Mouse (Mus musculus): ENCODE measurements around the gene Selenos.
"Not testable (repeated sequence)": the region's sequence is repeated elsewhere in the genome, so short reads cannot be mapped to it uniquely, and the experiment has no call there.

Gene Selenos

DNA sequence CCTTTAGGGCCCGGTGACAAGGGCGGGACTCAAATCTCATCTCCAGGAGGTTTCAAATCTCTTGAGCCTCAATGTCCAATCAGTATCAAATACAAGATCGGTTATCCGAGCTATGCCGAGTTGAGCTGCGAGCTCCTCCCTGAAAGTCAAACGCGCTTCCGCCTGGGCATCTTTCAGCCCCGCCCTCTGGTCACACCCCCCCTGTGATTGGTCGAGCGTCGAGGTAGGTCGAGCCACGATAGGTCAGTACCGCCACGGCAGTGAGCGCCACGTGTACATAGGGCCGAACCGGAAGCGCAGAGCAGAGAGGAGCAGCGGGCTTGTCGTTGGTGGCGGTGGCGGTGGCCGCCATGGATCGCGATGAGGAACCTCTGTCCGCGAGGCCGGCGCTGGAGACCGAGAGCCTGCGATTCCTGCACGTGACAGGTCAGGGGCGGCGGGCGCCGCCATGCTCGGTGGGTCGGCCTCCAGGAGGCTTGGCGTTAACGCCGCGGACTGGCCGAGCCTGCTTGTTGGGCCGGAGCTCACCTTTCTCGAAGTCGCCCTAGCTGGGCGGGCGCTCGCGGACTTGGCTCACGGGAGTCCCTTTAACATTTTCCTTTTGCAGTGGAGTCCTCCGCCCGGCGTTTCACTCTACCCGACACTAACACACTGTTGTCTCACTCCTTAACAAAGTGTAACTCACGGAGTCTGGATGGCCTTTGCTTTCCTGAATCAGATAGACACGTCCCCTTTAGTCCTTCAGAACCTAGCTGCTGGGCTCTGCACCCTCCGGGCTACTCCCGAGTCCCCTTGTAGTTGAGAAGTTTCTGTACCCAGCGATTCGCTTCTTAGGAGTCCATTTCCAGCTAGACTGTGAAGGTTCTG lies at the start of gene Selenos:
Gene Selenos (plus strand): TSS at position 286 of the 867 bp plus-strand sequence.
- DNase-seq: peak; percentile 94

DNA sequence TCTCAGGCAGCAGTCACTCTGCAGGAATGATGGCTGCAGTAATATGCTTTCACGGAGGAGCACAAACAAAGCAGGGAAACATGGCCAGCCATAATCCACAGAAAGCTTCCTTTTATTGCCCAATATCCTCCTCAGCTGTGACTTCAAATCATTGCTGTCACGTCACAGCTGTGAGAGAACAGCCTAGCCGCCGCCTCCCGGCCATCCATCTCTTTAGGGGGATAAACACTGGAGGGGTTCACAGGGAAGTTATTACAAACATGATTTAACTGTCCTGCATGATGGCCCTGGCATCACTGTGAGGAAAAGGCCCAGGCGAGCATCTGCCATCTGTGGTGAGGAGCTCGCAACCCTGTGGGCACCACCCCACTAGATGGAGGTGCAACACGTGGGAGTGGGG lies 42.6 kb upstream of the Selenos start:
- no peak for DNase-seq

DNA sequence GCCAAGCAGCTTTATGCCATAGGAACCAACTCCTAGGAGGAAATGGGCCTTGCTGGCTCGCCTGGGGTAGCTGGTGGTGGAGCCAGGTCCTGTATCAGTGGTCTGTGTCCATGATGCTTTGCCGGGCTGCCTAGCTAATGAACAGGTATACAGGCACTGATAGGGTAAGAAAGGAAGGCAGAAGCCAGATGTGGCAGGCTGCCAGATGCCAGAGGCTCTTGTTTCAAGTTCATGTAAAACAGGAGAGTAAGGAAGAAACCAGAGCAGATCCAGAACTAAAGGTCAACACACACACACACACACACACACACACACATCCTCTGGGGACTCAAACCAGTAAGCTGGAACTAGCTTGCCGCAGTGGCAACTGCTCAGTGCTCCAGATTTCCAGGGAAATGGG lies 41.2 kb upstream of the Selenos start:
- peak; percentile 57 for DNase-seq

DNA sequence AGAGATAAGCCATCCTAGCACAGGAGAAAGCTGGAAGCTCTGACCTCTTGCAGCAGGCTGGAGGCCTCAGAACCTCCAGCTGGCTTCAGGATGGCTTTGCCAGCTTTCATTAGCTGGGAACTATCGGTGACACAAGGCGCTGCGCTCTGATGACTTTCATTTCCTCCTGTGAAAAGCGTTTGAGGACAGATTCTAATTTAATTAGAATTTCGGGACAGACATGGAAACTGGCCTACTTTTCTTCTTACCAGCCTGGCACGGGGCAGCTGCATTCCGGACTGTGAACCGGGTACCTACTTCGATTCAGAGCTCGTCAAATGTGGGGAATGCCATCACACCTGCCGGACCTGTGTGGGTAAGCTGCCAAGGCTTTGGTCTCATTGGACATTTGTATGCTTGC lies 40.7 kb upstream of the Selenos start:
- peak; percentile 79 for DNase-seq

DNA sequence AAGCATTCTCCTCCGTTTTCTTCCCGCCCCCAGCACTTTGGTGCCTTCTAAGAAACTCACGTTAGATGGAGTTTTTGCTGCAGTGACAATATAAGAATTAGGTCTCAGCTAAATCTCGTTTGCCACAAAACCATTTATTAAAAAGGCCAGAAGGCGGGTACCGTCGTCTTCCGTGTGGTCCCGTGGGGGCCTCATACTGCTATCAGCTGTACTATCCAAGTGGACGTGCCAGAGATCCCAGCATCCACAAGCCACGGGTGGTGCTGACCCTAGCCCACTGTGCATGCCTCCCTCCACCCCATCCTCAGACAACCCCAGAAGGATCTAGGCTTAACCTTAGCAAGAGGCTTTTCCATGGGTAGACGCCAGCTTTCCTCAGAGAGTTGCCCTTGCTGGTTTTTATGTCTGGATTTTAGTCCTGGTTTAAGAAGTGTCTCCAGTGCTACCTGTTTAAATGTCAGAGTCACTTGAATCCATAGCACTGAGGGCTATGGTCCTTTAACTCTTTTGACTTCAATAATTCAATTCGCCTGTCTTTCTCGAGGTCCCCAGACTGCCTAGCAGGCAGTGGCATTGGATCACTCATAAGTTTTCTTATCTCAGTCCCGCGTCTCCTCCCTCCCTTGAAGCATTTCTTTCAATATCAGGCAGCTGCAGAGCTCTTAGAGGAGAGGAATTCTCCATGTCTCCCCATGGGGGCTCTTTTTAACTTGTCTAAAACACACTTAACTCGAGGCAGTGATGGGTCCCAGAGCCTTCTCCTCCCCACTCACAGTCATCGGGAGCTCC lies 39.2 kb upstream of the Selenos start:
- DNase-seq: peak; percentile 51

DNA sequence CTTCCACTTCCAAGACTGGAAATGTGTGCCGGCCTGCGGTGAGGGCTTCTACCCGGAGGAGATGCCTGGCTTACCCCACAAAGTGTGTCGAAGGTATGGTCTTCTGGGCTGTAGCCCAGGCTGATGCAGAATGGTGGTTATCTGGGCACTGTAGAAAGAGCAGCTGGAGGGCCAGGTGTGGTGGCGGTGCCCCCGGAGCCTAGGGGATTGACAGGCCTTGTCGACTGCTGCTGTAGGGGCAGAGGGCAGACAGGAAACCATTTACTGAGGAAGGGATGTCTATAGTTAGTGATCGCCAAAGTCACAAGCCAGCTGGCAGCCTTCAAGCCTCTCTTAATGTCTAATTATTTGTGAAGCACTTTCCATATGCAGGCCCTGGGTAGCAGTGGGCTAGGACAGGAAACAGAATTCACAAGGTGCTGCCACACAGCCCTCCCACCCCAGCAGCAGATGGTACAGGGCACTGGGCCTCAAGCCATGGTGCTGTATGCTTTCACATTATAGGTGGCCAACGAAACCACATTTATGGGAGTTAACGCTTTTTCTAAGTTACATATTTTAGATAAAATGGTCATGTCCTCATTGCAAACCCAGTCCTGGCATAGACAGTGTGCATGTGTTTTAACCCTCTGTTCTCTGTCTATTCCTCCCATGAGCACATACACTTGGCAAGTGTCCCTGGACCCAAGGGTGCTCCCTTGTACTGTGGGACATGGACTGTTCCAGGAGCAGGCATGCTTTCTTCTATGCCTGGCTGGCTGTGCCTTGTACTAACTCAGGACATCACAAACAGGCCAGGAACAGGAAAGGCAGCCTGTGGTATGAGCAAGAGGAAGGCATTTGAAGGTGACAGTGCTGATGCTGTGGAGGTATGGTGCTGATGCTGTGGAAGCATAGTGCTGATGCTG lies 35.6 kb upstream of the Selenos start, which contains the start of gene Gm45213:
Gene Gm45213 (plus strand): TSS at position 51 of the 908 bp plus-strand sequence.
- DNase-seq: peak; percentile 88

DNA sequence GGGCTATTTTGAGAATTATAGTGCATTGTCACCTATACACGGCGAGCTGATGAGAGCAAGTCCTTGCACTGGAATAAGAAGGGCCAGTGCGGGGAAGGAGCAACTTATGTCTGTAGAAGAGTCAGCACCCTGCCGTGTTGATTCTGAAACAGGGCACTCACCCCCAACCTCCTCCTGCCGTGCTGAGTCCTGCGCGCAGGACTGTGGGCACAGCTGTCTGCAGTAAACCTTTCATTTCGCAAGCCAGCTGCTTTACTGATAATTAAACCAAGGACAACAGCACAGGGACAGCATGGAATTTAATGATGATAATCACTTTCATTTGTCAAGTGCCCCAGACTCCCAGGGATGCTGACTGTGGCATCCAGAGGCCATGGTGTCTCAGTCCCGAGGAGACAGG lies 34.8 kb upstream of the Selenos start:
- no peak for DNase-seq

DNA sequence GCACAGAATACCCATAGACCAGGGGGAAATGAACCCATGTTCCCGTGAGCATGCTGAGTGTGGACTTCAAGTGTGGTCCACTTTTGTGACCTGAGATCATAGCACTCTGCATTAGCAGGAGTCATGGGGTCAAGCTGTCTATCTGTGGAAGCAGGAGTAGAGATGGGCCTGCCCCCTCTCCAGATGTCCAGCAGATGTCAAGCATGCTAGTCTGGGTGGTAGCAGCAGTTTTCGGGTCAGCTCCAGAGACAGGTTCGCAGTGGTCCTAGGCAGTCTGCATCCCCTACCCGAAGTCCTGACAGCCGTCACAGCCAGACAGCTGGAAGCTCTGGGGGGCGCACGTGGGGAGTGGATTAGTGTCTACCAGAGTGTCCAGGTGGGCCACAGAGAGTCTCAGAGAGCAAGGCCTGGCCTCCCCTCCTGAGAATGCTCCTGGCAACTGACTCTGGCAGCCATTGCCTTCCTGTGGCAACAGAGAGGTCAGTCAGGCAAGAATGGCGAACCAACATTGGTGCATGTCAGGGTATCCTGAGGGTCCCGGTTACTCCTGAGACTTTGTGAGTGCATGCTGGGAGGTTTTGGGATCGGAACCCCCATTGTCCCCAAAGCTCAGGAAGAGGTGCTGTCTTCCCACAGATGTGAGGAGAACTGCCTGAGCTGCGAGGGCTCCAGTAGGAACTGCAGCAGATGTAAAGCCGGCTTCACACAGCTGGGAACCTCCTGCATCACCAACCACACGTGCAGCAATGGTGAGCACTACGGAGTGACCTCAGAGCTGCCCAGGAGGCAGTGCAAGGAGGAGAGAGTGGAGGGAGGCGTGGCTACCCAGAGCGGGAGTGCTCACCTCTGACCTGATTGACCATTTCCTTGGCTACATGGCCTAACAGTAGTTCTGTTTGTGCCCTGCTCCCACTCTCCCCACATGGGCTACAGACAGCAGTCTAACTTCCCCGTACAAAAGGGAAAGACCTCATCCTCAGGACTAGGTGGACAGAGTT lies 32.2 kb upstream of the Selenos start:
- no peak for DNase-seq

DNA sequence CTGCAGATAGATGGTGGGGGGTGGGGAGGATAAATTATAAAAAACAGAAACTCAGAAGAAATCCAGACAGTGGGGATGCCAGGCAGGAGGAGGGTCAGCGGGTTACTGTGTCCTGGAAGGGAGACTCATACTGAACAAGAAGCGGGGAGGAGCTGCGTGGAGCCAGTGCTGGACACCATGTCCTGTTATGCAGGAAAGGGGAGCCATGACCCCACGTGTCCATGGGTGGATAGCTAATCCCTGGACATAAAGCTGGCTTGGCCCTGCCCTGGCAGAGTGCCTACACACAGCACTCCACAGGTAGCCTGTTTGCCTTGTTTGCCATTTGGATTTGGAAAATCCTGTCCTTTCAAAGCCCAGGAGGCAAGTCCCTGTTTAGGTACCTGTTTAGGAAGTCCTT lies 31.5 kb upstream of the Selenos start:
- DNase-seq: no peak

DNA sequence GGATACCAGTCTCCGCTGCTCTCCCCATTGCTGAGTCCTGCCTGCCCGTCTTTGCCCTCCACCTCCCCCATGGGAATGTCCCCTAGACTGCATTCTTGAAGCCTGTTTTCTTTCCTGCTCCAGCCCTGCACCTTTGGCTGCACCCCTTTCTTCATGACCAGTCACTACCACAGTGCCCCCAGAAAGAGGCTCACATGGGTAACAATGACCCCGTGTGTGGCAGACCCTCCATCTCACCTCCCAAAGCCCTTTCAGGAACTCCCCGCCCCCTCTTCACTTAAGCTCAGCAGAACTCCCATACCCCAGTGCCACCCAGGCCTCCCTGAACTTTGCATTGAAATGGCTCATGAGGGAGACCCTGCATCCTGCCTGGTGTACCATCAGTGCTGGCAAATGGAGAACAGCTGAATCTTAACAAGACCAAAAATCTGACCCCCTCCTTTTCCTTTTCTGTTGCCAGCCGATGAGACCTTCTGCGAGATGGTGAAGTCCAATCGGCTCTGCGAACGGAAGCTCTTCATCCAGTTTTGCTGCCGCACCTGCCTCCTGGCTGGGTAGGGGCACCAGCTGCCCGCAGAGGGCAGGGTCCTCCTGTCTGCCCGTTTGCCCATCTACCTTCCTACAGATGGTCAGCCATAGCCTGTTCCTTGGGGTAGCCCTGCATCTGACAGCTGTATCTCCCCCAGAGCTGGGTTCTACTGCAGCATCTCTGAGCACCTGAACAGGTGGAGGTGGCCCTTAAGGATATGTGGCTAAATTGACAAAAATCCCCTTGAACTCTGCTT lies 30.8 kb upstream of the Selenos start:
- no peak for DNase-seq

DNA sequence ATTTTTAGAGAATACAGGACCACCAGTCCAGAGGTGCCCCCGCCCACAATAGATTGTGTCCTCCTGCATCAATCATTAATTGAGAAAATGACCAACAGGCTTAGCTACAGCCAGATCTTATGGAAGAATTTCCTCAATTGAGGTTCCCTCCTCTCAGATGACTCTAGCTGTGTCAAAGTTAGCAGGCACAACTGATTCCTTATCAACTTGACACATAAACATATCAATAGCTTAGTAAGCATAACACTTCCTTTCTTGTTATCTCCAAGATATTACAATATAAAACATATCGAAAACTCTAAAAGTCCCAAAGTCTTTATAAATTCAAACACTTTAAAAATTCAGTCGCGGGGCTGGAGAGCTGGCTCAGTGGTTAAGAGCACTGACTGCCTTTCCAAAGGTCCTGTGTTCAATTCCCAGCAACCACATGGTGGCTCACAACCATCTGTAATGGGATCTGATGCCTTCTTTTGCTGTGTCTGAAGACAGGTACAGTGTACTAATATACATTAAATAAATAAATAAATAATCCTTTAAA lies 25.4 kb upstream of the Selenos start:
- no peak for DNase-seq

DNA sequence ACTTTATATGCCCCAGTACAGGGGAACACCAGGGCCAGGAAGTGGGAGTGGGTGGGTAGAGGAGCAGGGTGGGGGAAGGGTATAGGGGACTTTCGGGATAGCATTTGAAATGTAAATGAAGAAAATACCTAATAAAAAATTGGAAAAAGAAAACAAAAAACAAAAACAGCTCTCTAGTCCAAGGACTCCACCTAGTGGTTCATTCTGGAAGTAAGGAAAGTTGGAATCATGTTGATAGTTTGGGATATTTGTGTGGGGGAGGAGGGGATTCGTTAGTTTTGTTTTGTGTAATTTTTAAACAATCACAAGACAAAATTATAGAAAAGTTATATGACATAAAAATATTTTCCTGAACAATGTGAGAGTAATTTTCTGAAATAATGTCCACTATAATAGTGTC lies 24.1 kb upstream of the Selenos start:
- not testable (repeated sequence) for DNase-seq

DNA sequence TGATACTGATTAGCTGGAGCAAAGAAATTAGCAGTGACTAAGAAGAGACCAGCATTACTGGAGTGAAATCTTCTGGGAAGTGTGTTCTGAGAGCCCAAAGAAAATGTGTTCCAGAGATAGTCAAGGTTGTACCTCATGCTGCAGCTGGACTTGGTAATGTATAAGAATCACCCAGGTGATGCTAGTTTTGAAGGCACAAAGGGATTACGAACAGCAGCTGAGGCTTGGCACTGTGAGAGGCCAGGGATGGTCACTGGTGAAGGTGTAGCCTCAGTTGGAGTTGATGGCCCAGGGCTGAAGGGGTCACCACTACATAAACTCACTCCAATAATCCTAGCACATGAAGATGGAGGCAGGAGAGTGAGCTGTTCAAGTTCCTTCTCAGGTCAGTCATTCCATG lies 20.7 kb upstream of the Selenos start, which contains the start of gene Snrpa1:
Gene Snrpa1 (plus strand): TSS at position 301 of the 400 bp plus-strand sequence.
- no peak for DNase-seq

DNA sequence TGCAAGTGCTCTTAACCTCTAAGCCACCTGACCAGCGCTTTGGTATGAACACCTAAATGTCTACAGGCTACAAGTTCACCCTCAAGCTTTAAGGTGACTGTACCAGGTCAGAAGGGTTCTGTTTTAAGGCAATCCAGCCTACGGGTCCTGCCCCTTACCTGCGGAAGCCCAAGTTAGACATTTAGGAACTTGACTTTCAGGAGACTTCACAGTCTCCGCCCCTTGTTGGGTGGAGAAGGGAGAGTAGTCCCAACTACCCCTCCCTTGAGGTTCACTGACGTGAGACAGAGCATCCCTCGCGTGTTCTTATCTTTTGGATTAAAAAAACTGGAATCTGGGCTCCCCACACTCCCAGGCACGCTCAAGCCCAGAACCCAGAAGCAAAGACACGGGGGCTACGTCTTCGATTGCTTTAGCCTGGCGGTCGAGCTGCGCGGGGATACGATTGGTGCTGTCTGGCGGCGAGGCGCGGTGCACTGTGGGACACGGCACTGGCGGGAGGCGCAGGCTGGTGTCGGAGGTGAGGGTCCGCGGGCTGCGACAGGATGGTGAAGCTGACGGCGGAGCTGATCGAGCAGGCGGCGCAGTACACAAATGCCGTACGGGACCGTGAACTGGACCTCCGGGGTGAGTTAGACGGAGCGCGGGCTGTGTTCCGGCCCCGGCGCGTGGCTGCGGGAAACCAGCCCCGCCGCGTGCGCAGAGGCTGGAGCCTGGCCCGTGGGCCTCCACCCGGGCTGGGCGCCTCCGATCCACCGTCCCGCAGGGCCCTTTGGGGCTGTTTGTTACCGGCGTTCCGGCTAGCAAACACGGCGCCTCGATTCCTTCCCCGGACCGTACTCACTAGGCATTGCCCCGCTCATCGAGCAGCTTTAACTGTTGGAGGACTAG lies 19.1 kb upstream of the Selenos start:
- DNase-seq: peak; percentile 79

DNA sequence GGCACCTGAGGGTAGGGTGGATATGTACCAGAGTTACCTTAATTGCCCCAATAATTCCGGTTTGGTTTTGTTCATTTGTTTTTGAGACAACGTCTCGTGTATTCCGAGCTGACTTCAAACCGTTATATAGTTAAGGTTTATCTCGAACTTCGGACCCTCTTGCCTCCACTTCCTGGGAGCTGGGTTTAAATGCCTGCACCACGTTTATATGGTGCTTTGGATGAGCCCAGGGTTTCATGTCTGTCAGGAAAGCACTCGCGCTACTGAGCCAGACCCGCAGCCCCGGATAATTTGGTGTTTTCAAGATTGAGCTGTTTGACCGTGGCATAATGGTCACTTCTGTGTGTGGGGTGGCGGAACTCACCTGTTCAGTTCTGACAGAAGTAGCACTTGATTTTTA lies 18.4 kb upstream of the Selenos start:
- DNase-seq: no peak

DNA sequence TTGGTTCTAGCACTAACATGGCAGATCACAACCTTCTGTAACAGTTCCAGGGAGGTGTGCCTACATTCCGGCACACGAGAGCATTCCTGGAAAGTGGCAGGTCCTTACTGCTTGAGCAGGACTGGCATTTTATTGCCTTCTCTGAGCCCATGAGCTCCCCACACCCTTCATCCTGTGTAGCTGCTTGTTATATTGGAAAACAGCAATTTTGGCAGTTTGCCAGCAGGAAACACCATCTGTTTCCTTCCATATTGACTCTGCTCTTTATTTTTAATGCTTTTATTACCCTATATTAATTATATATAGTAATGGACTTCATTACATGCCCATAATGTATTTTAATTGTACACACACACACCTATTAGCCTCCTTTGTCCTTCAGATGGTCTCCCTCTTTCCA lies 3.0 kb upstream of the Selenos start:
- DNase-seq: no peak

DNA sequence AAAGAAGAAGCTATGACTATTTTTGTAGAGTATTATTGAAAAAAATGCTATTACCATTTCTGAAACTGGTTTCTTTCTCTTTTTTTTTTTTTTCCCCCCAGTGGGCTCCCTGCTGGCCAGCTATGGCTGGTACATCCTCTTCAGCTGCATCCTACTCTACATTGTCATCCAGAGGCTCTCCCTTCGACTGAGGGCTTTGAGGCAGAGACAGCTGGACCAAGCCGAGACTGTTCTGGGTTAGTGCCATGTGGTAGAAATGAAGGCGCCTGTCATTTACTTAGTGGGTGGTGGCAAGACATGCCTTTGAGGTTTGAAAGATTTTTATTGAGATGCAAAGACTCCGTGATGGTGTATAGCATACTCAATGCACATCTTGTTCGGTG lies 773 bp downstream of the Selenos start:
- peak; percentile 35 for DNase-seq

DNA sequence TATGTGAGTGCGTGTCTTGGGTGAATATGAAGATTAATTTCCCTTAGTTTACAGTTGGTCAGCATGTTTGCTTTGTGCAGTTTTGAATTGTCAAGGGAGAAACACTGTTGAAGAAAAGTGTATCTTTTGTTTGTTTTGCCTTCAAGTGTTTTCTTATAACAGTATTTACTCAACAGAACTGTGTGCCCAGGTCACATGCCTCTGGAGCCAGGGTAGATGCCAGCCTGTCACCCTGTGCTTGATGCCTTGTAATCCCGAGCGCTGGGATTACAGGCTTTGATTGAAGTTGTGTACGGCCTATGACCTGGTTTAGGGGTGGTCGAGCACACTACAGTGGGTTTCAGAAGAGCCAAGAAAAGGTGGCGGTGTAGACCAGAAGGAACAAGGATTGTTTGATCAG lies 4.3 kb downstream of the Selenos start:
- no peak for DNase-seq

DNA sequence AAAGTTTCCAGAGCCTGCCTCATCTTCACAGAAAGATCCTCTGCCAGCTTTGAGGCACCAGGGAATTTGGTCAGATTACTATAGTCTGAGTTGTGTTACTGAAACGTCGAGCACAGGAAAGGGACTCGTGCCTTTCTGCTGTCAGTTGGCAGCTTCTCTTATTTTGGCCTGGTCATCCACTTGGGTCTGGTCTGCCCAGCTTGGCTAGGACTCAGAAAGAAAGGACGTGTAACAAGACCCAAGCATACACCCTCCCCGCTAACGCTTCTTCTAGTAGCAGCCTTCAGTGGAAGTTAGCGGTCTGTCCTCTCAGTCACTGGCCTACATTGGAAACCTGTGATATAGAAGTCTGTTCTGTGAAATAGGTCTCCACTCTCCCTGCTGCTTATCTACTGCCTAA lies 5.1 kb downstream of the Selenos start:
- DNase-seq: no peak
